Mouse (Mus musculus) activated CD4-positive, CD25-positive, alpha-beta regulatory T cell, adult 4 months (primary cell): ENCODE measurements around the gene Rps19bp1. TPM values are rescaled to one million over a fixed set of nuclear protein-coding genes. Genes with fewer than 3 reads are reported as not detected.

Source experiments
- ATAC-seq: one replicate; pipeline ENCODE4 v1.8.0; 2017
- polyA plus RNA-seq, 2 experiments: library from polyadenylated mRNA; unstranded; fragments of 100-300 nt; shearing (Covaris generic); gene quantifications; one replicate each; pipeline ENCODE4 v1.2.1; 2017

Gene Rps19bp1
- polyA plus RNA-seq, 2 experiments from 2014 or later = 18.9 to 21.6 TPM

DNA sequence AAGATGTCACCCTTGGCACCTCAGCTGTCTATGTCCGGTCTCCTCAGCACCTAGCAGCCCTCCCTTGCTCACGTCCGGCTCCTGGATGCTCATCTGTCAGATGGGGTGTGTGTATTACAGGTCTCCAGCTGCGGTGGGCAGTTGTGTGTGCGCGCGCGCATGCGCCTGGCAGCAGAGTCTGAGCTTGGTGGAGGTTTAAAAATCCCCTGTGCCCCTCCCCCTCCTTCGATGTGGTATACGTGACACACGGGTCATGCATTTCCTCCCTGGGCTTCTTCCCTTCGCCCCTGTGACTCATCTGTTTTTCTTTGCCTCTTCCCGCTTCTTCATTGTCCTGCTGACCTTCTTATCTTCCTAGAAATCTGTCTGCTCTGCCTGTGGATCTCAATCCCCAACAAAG lies 44.9 kb downstream of the Rps19bp1 start:
- ATAC-seq = peak; percentile 86

DNA sequence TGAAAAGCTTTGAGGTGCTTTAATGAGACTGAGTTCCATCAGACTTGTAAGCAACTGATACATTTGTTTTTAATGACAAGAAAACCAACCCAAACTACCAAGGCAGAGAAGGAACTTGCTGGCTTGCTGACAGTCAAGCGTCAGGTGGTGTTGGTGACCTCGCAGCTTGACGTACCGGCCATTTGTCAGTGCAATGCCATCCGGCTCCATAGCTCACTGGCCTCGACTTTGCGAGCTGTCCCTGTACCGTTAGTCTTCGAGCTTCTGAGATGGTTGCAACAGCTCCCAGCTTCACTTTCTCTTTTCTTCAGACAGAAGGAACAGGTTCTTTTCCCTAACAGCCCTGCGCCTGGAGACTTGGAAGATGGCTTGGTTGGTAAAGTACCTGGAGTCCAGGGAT lies 46.6 kb downstream of the Rps19bp1 start:
- no peak for ATAC-seq

DNA sequence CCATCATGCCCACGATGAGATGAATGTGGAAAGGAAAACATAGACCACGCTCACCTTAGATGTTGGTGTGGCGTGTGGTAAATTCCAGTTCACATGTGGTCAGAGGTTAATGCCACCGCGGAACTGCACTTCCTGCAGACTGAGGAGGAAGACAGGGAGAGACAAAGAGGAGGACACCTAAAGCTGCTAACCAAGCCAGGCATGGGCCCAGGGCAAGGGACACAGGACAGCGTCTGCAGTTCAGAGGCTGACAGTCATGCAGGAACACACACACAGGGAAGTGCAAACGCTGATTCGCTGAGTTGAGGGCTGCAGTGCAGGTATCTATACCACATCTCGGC lies 47.7 kb downstream of the Rps19bp1 start:
- peak; percentile 5 for ATAC-seq

DNA sequence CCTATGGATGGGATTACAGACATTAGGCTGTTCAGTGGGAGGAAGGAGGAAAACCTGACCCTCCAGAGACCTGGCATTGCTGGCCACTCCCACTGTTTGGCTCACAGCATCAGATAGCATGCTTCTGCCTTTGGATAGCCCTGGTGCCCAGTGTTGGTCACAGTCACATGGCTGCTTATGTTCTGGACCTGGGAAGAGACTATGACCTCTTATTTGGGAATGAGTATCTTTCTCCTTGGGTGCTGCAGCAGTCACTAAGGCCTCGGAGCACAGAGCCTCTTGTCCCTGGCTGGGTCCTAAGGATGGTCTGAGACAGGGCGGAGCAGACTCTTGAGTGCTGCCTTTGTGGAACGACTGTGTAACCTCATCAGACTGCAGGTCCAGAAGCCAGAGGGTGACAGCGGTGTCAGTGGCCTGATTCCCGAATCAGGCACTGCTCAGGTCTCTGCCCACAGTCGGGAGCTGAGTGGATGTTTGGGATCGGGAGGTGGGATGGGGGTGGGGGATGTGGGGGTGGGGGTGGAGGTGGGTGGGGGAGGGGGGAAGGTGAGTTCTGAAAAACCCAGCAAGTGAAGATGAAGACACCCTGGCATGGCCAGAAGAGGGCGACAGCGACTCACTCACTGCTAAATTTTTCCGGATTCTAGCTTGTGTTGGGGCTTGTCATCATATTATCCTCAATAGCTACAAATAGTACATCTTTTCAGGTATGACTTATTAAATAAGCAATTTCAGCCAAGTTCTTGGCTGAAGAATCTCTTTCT lies 48.2 kb downstream of the Rps19bp1 start:
- no peak for ATAC-seq

DNA sequence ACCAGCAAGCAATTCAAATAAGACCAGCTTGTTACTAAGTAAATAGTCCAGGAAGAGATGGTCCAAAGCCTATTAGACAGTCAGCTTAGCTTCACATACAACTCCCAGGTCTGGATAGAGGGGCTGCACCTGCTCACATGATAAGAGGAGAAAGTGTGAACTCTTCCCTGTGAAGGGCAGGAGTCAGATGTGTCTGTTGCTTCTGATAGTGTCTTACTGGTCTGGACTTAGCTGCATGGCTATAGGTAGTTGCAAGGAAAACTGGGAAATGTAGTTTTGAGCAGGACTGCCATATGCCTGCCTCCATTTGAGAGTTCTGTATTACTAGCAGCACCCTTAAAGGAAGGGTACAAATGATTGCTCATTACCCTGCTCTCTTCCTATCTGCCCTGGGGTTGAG lies 50.4 kb downstream of the Rps19bp1 start:
- ATAC-seq = no peak

Other genes with a start within 250 kb of the Rps19bp1 start
- 1 to 10 TPM in 1 of 2 experiments, under 1 TPM in 1; 0.68 to 1.1 TPM for gene Pdgfb, start 249.3 kb downstream of the Rps19bp1 start, polyA plus RNA-seq
- gene Syngr1, start 173.0 kb downstream of the Rps19bp1 start, polyA plus RNA-seq = 1 to 10 TPM in 1 of 2 experiments, not detected in 1; 1.4 TPM
- 1,000 to 10,000 TPM; 4,172 to 4,641 TPM for gene Rpl3, start 172.4 kb downstream of the Rps19bp1 start, polyA plus RNA-seq
- gene Tab1, start 131.2 kb downstream of the Rps19bp1 start, polyA plus RNA-seq = 10 to 100 TPM; 10.7 to 14.5 TPM
- gene Mgat3, start 90.6 kb downstream of the Rps19bp1 start, polyA plus RNA-seq = under 1 TPM in 1 of 2 experiments, not detected in 1; 0.13 TPM
- 10 to 100 TPM; 29.3 to 37.0 TPM for gene Mief1, start 30.3 kb downstream of the Rps19bp1 start, polyA plus RNA-seq
- not detected for gene AC140267.1, start 28.5 kb downstream of the Rps19bp1 start, polyA plus RNA-seq
- gene Atf4, start 9.1 kb downstream of the Rps19bp1 start, polyA plus RNA-seq = 10 to 100 TPM; 74.4 to 88.7 TPM
- gene Cacna1i, start 22.9 kb upstream of the Rps19bp1 start, polyA plus RNA-seq = under 1 TPM; 0.09 to 0.11 TPM